Mouse (Mus musculus) T-helper 17 cell (primary cell): ENCODE data around the gene Hist4h4.

ENCODE experiments used
- in situ Hi-C, 2 experiments: fragments of 300-600 bp; cut with MboI, MseI; formaldehyde crosslinking; loops; 1 replicate in 1 of 2; 2 replicates in 1 of 2; pipeline ENCODE4 v1.15.1; 2025; ENCODE audit warnings: high pct_unique_total_duplicates in 2 of 2

Hist4h4 gene

DNA sequence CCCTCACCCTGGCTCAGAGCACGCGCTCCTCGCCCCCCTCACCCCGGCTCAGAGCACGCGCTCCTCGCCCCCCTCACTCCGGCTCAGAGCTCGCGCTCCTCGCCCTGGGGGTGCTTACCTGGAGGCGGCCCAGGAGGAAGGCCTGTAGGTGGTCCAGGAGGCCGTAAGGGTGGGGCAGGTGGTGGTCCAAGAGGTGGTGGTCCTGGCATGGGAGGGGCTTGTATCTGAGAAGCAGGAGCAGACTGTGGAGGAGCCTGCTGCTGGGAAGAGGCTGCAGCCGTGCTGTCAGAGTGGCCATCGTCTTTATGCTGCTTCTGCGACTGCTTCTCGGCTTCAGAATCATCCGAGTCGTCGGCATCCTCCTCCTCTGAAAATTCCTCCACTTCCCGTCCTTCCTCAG is 12.6 kb upstream of the Hist4h4 start:
- in situ Hi-C loops = loop anchor here in 1 of 2 experiments (5.0 to 25.0 kb wide), 2 partner anchors 105 to 920 kb away; partner anchors contain the start of genes Erp27, Pde6h and Strap

DNA sequence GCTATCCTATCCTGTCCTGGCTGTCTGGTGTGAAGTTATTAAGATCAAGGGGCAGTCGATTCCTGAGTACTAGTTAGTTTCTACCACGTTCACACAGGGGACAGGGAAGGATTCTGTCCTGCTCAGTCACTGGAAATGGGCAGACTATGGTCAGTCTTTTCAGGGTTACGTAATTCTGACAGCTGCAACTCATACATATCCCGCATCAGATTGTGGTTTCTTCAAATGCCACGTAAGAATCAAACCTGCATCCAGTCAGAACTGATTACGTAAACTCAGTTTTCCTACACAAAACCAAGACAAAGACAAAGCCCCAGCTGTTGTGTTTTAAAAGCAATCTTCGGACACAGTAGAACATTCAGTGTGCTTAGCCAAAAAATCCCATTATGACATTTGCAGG is 11.2 kb upstream of the Hist4h4 start:
- in situ Hi-C loops = loop anchor here in 1 of 2 experiments (5.0 to 25.0 kb wide), 2 partner anchors 107 to 922 kb away; partner anchors contain the start of genes Erp27, Pde6h and Strap

DNA sequence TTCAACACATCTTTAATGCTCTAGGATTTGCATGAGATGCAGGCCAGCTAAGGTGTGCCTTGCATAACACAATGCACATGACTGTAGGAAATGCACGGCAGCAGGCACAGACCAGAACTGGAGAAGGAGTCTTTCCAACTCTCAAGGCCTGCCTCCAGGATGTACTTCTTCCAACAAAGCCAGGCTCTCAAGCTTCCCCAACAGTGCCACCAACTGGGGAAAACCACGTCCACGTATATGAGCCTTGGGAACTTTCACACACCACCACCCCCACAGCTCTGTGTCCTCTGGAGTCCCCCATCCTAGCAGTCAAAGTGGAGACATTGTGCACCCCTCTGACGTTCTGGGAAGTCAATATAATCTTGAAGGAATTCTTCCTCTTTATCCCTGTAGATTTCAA is 8.9 kb upstream of the Hist4h4 start:
- in situ Hi-C loops = loop anchor here in 1 of 2 experiments (25.0 kb wide), 1 partner anchor 924 kb away; the partner anchor contains the start of gene Strap

DNA sequence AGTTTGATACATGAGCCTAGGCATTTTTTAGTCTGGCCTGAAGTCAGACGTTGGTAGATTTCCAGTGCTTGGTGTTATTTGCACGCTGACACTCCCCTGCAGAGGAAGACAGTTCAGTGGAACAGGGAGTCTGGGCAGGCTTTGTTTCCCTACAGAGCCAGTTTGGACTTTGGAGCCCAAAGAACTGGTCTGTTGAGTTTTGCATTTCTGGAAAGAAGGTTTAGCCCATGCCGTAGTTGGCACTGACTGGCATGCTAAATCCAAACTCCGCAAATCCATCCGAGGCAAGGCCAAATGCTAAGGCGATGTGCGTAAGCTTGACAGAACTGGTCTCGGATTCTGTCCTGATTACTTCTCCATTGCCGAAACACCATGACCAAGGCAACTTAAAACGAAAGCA is 7.0 kb upstream of the Hist4h4 start:
- in situ Hi-C loops = loop anchor here in 1 of 2 experiments (25.0 kb wide), 1 partner anchor 926 kb away; the partner anchor contains the start of gene Strap

DNA sequence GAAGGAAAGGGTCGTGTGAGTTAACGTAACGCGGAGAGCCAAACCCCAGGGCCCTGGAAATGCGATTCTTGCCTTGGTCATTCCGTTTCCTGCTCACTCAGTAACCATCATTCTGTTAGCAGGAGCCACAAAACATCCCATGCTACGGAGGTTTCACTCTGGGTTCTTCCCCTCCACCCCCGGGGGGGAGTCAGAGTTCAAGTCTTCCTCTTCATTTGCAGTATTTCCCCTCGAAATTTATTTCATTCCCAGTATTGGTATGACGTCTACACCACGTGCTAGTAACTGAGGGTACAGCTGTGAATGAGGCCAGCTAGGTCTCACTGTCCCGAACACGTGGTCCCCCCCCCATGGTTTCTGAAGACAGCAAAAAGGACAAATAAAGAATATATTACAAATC is 5.5 kb upstream of the Hist4h4 start:
- in situ Hi-C loops = loop anchor here (5.0 to 25.0 kb wide), 4 partner anchors 155 to 1887 kb away; partner anchors contain the start of genes Cdkn1b (in 1 of the 2) and Strap (in 1 of the 2)

DNA sequence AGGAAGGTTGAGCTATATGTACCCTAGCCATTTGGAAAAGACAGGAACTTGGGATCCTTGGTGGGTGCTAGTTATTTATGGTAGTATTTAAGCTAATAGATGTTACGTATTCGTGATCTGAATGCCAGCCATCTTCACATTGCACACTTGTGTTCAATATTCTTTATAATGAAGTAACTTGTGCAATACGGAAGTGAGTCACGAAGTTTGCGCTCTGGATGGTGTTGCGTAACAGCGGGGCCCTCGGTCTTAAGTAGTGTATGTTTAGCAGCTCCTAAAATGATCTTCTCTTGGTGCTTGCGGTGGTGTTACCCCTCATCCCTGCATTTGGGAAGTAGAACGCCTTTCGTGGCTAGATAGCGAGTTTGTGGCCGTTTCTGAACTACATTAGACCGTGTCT is 4.9 kb upstream of the Hist4h4 start:
- in situ Hi-C loops = loop anchor here (5.0 to 25.0 kb wide), 4 partner anchors 156 to 1887 kb away; partner anchors contain the start of genes Cdkn1b (in 1 of the 2) and Strap (in 1 of the 2)

DNA sequence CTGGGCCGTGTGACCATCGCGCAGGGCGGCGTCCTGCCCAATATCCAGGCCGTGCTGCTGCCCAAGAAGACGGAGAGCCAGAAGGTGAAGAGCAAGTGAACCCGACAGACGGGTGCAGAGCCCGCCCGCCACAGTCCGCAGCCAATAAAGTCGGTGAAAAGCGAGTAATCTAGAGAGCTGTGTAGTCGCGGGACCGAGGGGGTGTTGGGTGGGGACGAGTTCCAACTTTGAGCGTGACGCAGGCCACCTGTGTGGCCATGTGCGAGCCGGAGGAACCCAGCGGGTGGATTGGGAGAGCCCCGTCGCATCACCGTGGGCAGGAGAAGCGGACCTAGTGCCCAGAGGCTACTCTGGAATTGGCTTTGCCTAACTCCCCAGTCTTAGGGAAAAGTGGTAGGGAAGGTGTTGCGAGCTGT is 4.4 kb upstream of the Hist4h4 start:
- in situ Hi-C loops = loop anchor here (5.0 to 25.0 kb wide), 4 partner anchors 156 to 1886 kb away; partner anchors contain the start of genes Cdkn1b (in 1 of the 2) and Strap (in 1 of the 2)

DNA sequence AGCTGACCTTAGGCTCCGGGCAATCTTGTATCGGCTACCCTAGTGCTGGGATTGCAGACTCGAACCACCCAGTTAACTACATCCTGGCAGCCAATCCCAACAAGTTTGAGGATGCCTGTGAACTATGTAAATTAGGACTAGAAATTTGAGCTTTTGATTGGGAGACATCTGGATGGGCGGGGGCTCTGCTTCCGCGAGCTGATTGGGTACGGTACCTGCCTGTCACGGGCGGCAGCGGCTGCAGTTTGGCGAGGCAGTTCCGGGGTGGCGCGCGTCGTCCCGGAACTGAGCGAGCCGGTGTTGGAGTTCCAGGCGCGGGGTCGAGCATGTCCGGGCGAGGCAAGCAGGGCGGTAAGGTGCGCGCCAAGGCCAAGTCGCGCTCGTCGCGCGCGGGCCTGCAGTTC is 3.8 kb upstream of the Hist4h4 start, which contains the start of gene H2afj:
Gene H2afj (plus strand): TSS at position 231 of the 404 bp plus-strand sequence.
- in situ Hi-C loops = loop anchor here (5.0 to 25.0 kb wide), 4 partner anchors 157 to 1886 kb away; partner anchors contain the start of genes Cdkn1b (in 1 of the 2) and Strap (in 1 of the 2)

DNA sequence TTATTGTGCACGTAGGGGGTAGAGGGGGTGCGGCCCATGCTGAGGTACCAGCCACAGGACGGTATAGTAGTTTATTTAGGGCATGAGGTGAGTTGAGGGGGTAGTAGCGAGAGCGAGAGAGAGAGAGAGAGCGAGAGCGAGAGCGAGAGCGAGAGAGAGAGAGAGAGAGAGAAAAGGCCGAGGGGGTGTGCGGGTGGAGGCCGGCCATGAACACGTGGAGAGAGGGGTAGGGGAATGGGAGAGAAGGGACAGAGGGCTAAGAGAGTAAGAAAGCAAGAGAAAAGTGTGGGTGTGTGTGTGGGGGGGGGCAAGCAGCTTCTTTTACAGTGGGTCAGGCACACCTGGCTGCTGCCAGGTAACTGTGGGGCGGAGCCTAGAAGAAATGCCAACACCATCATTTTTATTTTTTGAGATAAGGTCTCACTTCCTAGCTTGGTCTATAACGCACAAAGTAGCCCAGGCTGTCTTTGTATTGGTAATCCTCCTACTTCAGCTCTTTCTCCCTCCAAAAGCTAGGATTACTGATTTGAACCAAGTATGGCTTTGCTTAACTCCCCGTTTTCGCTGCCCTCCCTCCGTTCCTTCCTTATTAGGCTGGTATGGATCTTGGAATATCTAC is 3.3 kb upstream of the Hist4h4 start:
- in situ Hi-C loops = loop anchor here (5.0 to 25.0 kb wide), 4 partner anchors 157 to 1885 kb away; partner anchors contain the start of genes Cdkn1b (in 1 of the 2) and Strap (in 1 of the 2)

DNA sequence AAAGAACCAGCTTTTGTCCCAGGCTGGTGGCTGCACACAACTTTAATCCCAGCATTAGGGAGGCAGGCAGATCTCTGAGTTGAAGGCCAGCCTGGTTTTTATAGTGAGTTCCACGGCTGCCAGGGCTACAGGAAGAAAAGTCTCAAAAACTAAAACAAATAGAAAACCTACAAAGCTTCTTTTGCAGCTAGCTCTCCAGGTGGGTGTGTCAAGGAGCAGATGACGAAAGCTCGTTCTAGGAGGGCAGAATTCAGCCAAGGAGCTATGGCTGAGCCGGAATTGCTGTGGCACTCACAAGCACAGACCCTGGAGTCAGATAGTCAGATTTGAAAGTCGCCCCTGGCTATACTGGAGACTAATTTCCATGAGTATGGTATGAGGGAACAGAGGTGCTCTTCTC is 2.6 kb upstream of the Hist4h4 start:
- in situ Hi-C loops = loop anchor here (5.0 to 25.0 kb wide), 4 partner anchors 158 to 1885 kb away; partner anchors contain the start of genes Cdkn1b (in 1 of the 2) and Strap (in 1 of the 2)

DNA sequence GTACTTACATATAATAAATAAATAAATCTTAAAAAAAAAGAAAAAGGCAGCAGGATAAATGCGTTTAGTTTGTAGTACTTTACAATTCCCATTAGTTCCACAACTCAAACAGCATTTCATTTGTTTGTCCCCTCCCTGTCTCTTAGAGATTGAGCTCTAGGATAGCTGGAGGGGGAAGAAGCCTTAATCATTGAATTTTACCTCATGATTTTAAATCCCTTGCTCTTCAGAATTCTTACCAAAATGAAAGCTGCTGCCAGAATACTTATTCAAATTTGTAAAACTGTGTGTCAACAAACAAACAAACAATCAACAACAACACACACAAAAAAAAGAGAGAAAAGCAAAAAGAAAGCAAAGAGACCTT is 1.2 kb upstream of the Hist4h4 start:
- in situ Hi-C loops = loop anchor here (5.0 to 25.0 kb wide), 4 partner anchors 159 to 1883 kb away; partner anchors contain the start of genes Cdkn1b (in 1 of the 2) and Strap (in 1 of the 2)

DNA sequence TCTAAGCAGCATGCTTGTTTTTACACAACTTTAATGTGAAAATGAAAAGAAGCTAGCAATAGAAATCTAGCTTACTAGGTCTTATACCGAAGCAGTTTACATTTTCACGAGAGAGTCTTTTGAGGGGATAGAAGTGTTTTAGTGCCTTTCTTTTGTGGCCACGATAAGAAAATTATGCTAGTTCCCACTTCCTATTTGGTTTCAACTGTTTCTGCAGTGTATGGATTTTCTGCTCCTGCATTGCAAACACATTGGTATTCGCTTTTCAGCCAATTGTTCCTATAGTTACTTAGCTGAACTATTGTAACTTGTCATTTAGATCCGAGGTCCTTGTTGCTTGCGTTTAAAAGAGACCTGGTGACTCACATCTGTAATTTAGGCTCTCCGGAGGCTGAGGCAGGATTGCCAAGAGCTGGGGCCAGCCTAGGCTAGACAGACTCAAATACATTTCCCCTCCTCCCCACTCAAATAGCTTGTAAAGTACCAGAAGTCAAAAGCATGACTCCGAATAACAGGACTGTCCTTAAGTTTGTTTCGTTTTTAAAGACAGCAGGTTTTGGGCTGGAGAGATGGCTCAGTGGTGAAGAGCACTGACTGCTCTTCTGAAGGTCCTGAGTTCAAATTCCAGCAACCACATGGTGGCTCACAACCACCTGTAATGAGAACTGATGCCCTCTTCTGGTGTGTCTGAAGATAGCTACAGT is 642 bp upstream of the Hist4h4 start:
- in situ Hi-C loops = loop anchor here (5.0 to 25.0 kb wide), 4 partner anchors 160 to 1883 kb away; partner anchors contain the start of genes Cdkn1b (in 1 of the 2) and Strap (in 1 of the 2)

DNA sequence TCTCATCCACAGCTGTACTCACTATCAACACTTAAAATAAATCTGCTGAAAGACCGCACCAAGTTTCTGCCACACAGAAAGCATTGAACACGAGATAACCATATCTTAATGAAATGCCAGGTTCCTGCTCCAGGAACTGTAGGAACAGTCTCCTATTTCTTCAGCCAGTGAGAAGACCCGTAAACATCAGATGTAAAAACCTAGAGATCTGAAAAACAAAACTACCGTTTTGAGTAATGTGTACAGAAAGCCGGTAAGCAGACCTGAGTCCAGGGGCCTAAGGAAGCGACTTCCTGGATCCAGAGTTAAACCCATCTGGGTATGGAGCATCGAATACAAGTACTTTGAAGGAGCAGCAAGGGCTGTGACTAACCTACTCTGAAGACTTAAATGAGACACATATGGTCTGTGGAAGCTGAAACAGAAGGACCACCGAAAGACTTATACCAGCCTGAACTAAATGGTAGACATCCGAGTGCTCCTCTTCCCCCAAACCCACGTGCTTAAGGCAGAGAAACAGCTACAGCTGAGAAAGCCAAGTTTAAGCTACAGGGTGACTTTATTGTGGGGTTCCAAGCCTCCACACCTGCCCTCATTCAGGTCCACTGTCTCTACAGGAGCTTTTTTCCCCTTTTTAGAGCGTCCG is 999 bp downstream of the Hist4h4 start:
- in situ Hi-C loops = loop anchor here (10.0 to 25.0 kb wide), 3 partner anchors 162 to 1868 kb away; partner anchors contain the start of gene Strap (in 1 of the 2)

DNA sequence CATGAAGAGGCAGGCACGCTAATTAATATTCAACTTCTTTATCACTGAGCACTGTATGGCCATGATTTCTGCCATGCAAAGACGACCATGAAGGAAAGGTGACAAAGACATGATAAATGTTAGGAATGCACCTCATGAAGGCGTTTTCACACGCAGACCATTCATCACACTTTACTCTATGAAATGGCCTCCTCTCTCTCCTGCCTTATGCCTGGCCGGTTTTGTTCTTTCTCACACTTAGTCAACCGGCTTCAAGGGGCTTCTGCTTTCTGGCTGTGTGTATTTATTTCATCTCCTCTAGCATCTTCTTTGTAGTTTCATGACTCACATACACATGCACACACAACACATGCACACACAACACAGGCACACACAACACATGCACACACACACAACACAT is 2.9 kb downstream of the Hist4h4 start:
- in situ Hi-C loops = loop anchor here (10.0 to 25.0 kb wide), 3 partner anchors 164 to 1866 kb away; partner anchors contain the start of gene Strap (in 1 of the 2)

DNA sequence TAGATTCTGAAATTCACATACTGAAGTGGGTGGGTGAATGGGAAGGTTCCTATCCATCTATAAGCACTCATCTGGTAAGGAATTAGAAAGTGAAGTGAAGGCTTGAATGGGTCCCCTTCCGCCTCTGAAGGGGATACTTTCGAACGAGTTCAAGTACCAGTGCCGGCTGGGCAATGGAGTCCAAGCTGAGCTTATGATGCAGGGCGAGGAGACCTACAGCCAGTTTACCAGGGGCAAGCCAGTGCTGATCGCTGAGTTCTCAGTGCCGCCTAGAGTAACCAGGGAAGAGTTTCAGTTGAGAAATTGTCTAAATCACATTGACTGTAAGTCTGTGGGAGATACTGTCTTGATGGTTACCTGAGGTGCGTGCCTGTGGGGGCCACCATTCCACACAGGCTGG is 3.5 kb downstream of the Hist4h4 start:
- in situ Hi-C loops = loop anchor here (10.0 to 25.0 kb wide), 3 partner anchors 164 to 1866 kb away; partner anchors contain the start of gene Strap (in 1 of the 2)

DNA sequence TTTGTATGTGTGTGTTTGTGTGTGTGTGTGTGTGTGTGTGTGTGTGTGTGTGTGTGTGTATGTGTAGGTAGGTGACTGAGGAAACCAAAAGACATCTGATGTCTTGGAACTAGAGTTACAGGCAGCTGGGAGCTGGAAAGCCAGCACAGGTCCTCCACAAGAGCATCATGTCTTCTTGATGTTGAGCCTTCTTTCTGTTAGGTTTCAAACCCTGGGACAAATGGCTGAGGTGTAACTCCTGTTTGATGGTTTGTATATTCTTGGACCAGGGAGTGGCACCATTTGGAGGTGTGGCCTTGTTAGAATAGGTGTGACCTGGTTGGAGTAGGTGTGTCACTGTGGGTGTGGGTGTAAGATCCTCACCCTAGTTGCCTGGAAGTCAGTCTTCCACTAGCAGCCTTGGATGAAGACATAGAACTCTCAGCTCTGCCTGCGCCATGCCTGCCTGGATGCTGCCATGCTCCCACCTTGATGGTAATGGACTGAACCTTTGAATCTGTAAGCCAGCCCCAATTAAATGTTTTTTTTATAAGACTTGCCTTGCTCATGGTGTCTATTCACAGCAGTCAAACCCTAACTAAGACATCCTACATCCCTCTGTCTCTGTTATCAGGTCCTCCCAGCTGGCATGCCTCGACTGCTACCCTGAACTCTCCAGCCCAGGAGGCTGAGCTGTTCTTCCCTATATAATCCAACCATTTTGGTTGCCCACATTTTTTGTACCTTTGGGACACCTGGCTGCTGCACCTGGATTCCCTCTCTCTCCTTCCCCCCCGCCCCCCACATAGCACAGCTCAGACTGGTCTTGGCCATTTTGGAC is 6.1 kb downstream of the Hist4h4 start:
- in situ Hi-C loops = loop anchor here in 1 of 2 experiments (10.0 kb wide), 1 partner anchor 1563 kb away; no protein-coding TSS in a partner anchor

DNA sequence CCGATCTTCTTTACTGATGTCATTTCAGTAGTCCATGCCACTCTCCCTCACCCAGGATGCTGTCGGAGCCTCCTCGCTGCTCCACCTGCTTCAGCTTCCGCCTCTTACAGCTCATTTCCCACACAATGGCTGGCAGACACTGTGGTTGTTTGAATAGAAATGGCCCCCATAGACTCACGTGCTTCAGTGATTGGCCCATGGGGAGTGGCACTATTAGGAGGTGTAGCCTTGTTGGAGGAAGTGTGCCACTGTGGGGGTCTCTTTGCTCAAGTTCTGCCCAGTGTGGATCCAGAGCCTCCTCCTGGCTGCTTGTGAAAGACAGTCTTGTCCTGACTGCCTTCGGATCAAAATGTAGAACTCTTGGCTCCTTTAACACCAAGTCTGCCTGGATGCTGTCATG is 8.4 kb downstream of the Hist4h4 start:
- in situ Hi-C loops = loop anchor here in 1 of 2 experiments (10.0 kb wide), 1 partner anchor 1561 kb away; no protein-coding TSS in a partner anchor

DNA sequence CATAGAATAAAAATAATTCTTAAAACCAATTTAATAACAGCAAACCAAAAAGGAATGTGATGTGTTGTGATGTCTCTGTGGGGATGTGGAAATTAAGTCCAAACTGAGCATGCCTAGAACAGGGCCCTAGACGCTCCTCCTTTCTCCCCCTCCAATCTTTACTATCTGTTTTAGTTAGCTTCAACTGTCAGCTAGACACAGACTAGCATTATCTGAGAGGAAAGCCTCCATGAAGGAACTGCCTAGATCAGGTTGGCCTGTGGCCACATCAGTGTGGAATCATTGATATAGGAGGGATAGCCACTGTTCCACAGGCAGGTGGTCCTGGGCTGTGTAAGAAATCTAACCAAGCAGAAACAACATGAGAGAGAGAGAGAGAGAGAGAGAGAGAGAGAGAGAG is 9.1 kb downstream of the Hist4h4 start:
- in situ Hi-C loops = loop anchor here in 1 of 2 experiments (10.0 kb wide), 1 partner anchor 1560 kb away; no protein-coding TSS in a partner anchor

DNA sequence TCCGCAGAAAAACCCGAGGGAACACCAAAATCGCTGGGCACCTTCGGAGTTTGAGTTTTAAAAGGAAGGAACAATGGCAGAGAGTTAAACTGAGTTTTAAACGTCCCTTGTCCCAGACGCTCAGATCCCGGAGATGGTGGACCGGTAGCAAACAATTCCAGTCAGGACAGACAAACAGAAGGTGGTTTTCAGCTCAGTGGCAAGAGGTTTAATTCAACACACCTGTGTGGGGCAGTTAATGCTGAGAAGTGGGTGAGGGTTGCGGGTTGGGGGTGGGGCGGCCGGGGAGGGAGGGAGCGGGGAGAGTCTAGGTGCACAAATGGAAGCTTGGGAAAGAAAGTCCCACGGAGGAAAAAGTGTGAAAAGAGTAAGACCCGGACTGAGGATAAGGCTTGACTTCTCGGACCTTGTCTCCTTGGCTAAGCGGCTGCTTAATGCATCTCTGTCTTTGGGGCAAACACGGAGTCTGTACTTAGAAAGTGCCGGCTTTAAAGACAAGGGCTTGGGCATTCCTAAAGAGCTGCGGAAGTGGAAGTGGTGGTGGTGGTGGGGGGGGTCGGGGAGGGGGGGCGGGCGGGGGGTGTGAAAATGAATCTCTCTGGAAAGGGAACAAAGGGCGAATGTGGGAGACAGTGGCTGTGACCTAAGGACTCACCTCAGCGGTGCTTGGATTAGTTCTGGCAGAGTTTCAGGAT is 10.2 kb downstream of the Hist4h4 start:
- in situ Hi-C loops = loop anchor here in 1 of 2 experiments (10.0 kb wide), 1 partner anchor 1559 kb away; no protein-coding TSS in a partner anchor
